Mouse (Mus musculus): ENCODE results near the gene Zc2hc1b. TPM values are rescaled to one million over a fixed set of nuclear protein-coding genes. Genes with fewer than 3 reads are reported as not detected.

Gene Zc2hc1b
- polyA plus RNA-seq, 1 experiment: not detected

- TF ChIP-seq CTCF (conservative IDR thresholded peaks at IDR 0.05; ENCODE audit: insufficient read depth, insufficient read length, low read depth, low read length) (no peak), POLR2A (IDR thresholded peaks at IDR 0.05; ENCODE audit: low read depth, low read length) (no peak)
- Histone ChIP-seq H3K36me3 (ENCODE audit: control insufficient read depth, insufficient read depth, low read length) (no peaks in the 10 kb centered on the region), H3K27ac (ENCODE audit: insufficient read depth, low read depth, low read length) (no peak overlapping the region), H3K4me1 (ENCODE audit: control insufficient read depth, insufficient read depth, low read length) (no peaks in the 10 kb centered on the region), H3K4me3 (ENCODE audit: insufficient read depth, low read depth, low read length) (no peak overlapping the region), H3K27me3 (replicated peaks; ENCODE audit: control insufficient read depth, insufficient read depth, low read length) (no peaks in the 10 kb centered on the region; the same call in 1 of the 2 replicates)
- WGBS: 59% methylated on average over 2 of the region's 2 CpGs
- no peak for DNase-seq
Measured at GRCm38 (mm10) chr10:13171461-13171860, 6.4 kb downstream of the Zc2hc1b start.

- no peak overlapping the region for H3K4me3 ChIP-seq (ENCODE audit: insufficient read depth, low read depth, low read length)
- 34% methylated on average over 12 of the region's 12 CpGs for WGBS
- no peak for TF ChIP-seq POLR2A (IDR thresholded peaks at IDR 0.05; ENCODE audit: low read depth, low read length)
- TF ChIP-seq CTCF (conservative IDR thresholded peaks at IDR 0.05; ENCODE audit: insufficient read depth, insufficient read length, low read depth, low read length): no peak
- no peaks in the 10 kb centered on the region for H3K4me1 ChIP-seq (ENCODE audit: control insufficient read depth, insufficient read depth, low read length)
- no peak for DNase-seq
- H3K36me3 ChIP-seq (ENCODE audit: control insufficient read depth, insufficient read depth, low read length): no peaks in the 10 kb centered on the region
- H3K27me3 ChIP-seq (replicated peaks; ENCODE audit: control insufficient read depth, insufficient read depth, low read length): no peaks in the 10 kb centered on the region; the same call in 1 of the 2 replicates
- H3K27ac ChIP-seq (ENCODE audit: insufficient read depth, low read depth, low read length): no peak overlapping the region
Measured at GRCm38 (mm10) chr10:13170739-13171448, 6.9 kb downstream of the Zc2hc1b start.

GRCm38 (mm10) chr10:13168461-13168860 lies 9.4 kb downstream of the Zc2hc1b start:
- TF ChIP-seq CTCF (conservative IDR thresholded peaks at IDR 0.05; ENCODE audit: insufficient read depth, insufficient read length, low read depth, low read length) (no peak), POLR2A (IDR thresholded peaks at IDR 0.05; ENCODE audit: low read depth, low read length) (no peak)
- no peak overlapping the region for H3K27ac ChIP-seq (ENCODE audit: insufficient read depth, low read depth, low read length)

DNA sequence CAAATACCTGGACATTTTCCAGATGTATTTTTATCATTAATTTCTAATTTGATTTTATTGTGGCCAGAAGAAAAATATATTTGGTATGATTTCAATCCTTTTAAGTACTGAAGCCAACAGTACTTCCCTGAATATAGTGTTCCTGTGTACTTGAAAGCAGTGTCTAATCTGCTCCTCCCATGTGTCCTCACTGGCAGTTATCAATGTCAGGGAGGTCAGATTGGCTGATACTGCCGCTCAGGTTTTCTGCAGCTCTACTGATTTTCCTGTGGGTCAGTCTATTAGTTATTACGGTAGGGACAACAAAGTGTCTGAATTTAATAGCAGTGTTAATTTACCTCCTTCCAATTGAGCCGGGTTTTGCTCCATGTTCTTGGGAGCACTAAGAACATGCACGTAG lies 15.8 kb downstream of the Zc2hc1b start:
- H3K36me3 ChIP-seq (ENCODE audit: control insufficient read depth, insufficient read depth, low read length): no peaks in the 10 kb centered on the region
- no peak for DNase-seq
- 61% methylated on average over 4 of the region's 4 CpGs for WGBS
- H3K27me3 ChIP-seq (replicated peaks; ENCODE audit: control insufficient read depth, insufficient read depth, low read length): no peaks in the 10 kb centered on the region
- no peaks in the 10 kb centered on the region for H3K4me1 ChIP-seq (ENCODE audit: control insufficient read depth, insufficient read depth, low read length)
- no peak for TF ChIP-seq POLR2A (IDR thresholded peaks at IDR 0.05; ENCODE audit: low read depth, low read length)
- no peak for TF ChIP-seq CTCF (conservative IDR thresholded peaks at IDR 0.05; ENCODE audit: insufficient read depth, insufficient read length, low read depth, low read length)
- H3K27ac ChIP-seq (ENCODE audit: insufficient read depth, low read depth, low read length): no peak overlapping the region
- H3K4me3 ChIP-seq (ENCODE audit: insufficient read depth, low read depth, low read length): no peak overlapping the region

More at GRCm38 (mm10) chr10:13168461-13168860, 9.4 kb downstream of the Zc2hc1b start:
- H3K4me3 ChIP-seq (ENCODE audit: insufficient read depth, low read depth, low read length): no peak overlapping the region
- no peaks in the 10 kb centered on the region for H3K4me1 ChIP-seq (ENCODE audit: control insufficient read depth, insufficient read depth, low read length)
- DNase-seq: no peak
- no peaks in the 10 kb centered on the region; the same call in 1 of the 2 replicates for H3K27me3 ChIP-seq (replicated peaks; ENCODE audit: control insufficient read depth, insufficient read depth, low read length)
- 87% methylated on average over 5 of the region's 5 CpGs for WGBS
- no peaks in the 10 kb centered on the region for H3K36me3 ChIP-seq (ENCODE audit: control insufficient read depth, insufficient read depth, low read length)

GRCm38 (mm10) chr10:13160913-13161312 lies 16.9 kb downstream of the Zc2hc1b start:
- no peak for DNase-seq
- H3K27ac ChIP-seq (ENCODE audit: insufficient read depth, low read depth, low read length): no peak overlapping the region
- WGBS: 92% methylated on average over 4 of the region's 4 CpGs
- H3K4me3 ChIP-seq (ENCODE audit: insufficient read depth, low read depth, low read length): no peak overlapping the region
- no peaks in the 10 kb centered on the region for H3K27me3 ChIP-seq (replicated peaks; ENCODE audit: control insufficient read depth, insufficient read depth, low read length)
- H3K4me1 ChIP-seq (ENCODE audit: control insufficient read depth, insufficient read depth, low read length): no peaks in the 10 kb centered on the region
- H3K36me3 ChIP-seq (ENCODE audit: control insufficient read depth, insufficient read depth, low read length): no peaks in the 10 kb centered on the region
- TF ChIP-seq POLR2A (IDR thresholded peaks at IDR 0.05; ENCODE audit: low read depth, low read length) (no peak), CTCF (conservative IDR thresholded peaks at IDR 0.05; ENCODE audit: insufficient read depth, insufficient read length, low read depth, low read length) (no peak)

DNA sequence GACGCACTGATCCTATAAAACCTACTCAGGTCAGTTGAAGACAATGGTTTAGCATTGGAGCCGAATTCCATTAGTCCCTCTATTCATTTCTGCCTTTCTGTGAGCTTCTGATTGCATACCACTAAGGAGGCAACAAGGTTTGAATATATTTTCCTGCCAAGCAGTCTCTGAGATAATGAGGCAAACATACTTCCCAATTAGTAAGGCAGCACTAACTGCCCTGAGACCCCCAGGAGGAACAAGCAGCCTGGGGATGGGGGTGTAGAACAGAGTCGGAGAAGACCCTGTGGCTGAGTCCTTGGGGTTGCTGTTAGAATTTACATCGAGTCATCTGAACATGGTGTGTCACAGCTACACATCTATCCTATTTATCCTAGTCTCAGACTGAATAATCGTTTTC lies 22.4 kb downstream of the Zc2hc1b start:
- no peak for DNase-seq
- TF ChIP-seq POLR2A (IDR thresholded peaks at IDR 0.05; ENCODE audit: low read depth, low read length) (no peak), CTCF (conservative IDR thresholded peaks at IDR 0.05; ENCODE audit: insufficient read depth, insufficient read length, low read depth, low read length) (no peak)
- 91% methylated on average over 5 of the region's 5 CpGs for WGBS
- no peaks in the 10 kb centered on the region for H3K36me3 ChIP-seq (ENCODE audit: control insufficient read depth, insufficient read depth, low read length)
- H3K4me1 ChIP-seq (ENCODE audit: control insufficient read depth, insufficient read depth, low read length): no peaks in the 10 kb centered on the region
- H3K4me3 ChIP-seq (ENCODE audit: insufficient read depth, low read depth, low read length): no peak overlapping the region
- H3K27ac ChIP-seq (ENCODE audit: insufficient read depth, low read depth, low read length): no peak overlapping the region
- H3K27me3 ChIP-seq (replicated peaks; ENCODE audit: control insufficient read depth, insufficient read depth, low read length): no peaks in the 10 kb centered on the region

DNA sequence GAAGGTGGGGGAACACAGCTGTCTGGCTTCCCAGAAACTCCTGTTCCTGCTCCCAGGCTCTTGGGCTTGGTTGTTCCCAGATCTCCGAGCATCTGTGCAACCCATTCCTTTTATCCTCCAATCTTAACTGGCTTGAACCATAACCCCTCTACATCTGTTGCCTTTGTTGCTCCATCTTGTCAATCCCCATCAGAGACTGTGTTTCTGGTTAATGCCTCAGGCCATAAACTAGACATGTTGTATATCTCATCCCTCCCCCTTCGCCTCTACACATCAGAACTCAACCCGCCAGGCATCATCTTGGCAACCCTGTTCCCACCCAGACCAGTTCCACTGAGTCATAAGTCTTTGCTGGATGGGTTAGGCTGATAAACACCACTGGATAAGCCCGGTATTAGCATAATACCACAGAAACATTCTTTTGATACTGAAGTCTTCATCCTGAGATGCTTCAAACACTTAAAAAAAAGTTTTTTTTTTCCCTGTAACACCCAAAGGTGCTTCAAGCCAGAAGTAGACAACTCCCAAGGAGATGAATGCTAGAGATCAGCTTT lies 24.9 kb downstream of the Zc2hc1b start:
- H3K4me1 ChIP-seq (ENCODE audit: control insufficient read depth, insufficient read depth, low read length): no peaks in the 10 kb centered on the region
- TF ChIP-seq POLR2A (IDR thresholded peaks at IDR 0.05; ENCODE audit: low read depth, low read length) (no peak), CTCF (conservative IDR thresholded peaks at IDR 0.05; ENCODE audit: insufficient read depth, insufficient read length, low read depth, low read length) (no peak)
- H3K27ac ChIP-seq (ENCODE audit: insufficient read depth, low read depth, low read length): no peak overlapping the region
- H3K27me3 ChIP-seq (replicated peaks; ENCODE audit: control insufficient read depth, insufficient read depth, low read length): no peaks in the 10 kb centered on the region
- H3K4me3 ChIP-seq (ENCODE audit: insufficient read depth, low read depth, low read length): no peak overlapping the region
- no peak for DNase-seq
- no peaks in the 10 kb centered on the region for H3K36me3 ChIP-seq (ENCODE audit: control insufficient read depth, insufficient read depth, low read length)
- WGBS: 97% methylated on average over 4 of the region's 4 CpGs
